Mouse (Mus musculus): ENCODE data around the gene Paqr9. TPM values are rescaled to one million over a fixed set of nuclear protein-coding genes. Genes with fewer than 3 reads are reported as not detected.

Paqr9 gene
- polyA plus RNA-seq, 1 experiment: 14.9 TPM

GRCm38 (mm10) chr9:95615961-95616360 is 56.5 kb downstream of the Paqr9 start:
- no peak for DNase-seq (ENCODE audit: extremely low spot score in 1 of 2, low spot score in 1 of 2)

Other genes starting within 250 kb of the Paqr9 start
- gene Chst2, start 152.9 kb upstream of the Paqr9 start, polyA plus RNA-seq (2012; rRNA removed): 34.5 and 41.6 TPM in 2 replicates
- 27.0 and 28.6 TPM in 2 replicates for gene U2surp, start 47.7 kb upstream of the Paqr9 start, polyA plus RNA-seq (2012; rRNA removed)
- gene Pcolce2, start 77.9 kb downstream of the Paqr9 start, polyA plus RNA-seq (2012; rRNA removed): 0.86 and 2.3 TPM in 2 replicates
- 19.4 and 22.4 TPM in 2 replicates for gene Trpc1, start 190.7 kb downstream of the Paqr9 start, polyA plus RNA-seq (2012; rRNA removed)

Measured in frontal cortex, adult 2 months (tissue).